Mouse (Mus musculus) retina, embryonic 14.5 days (tissue): Measurements from ENCODE around the gene Zfhx3.

Source experiments
- DNase-seq: peaks from one replicate; pipeline ENCODE4 v3.0.0-alpha.2; 2015; ENCODE audit warnings: low spot score

Gene Zfhx3

GRCm38 (mm10) chr8:108896468-108897346, 954.3 kb downstream of the Zfhx3 start:
- DNase-seq, result no peak

DNA sequence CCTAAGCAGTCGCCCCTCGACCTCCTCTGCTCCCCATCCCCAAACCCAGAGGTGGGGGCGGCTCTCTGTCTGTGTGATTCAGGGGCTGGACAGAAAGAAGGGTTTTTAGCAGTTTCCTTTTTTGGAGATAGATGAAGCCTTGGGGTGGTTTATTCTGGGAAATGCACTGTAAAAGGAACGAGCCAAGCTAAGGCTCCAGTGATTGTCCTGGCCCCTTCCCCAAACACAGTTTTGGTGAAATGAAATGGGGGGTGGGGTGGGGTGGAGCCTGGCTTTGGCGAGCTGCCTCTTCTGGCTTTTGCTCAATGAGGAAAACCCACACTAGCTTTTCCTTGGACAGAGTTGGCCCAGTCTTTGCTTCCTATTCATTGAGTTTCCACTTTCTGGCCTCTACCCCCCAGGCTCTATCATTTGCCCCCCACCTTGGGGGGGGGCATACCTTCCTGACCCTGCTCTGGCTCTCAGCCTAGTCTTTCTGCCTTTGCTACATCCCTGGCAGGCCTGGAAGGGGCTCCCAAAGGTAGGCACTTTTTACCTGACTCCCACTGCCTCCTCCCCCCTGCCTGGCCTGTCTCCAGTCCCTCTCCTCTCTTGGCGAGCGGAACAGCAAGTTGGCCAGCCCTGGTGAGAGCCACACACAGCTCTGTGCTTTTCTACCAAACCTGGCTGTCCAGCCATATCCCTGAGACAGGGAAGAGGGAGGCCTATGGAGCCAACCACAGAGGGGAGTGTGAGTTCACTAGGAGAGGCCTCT, 955.1 kb downstream of the Zfhx3 start:
- DNase-seq, result no peak

DNA sequence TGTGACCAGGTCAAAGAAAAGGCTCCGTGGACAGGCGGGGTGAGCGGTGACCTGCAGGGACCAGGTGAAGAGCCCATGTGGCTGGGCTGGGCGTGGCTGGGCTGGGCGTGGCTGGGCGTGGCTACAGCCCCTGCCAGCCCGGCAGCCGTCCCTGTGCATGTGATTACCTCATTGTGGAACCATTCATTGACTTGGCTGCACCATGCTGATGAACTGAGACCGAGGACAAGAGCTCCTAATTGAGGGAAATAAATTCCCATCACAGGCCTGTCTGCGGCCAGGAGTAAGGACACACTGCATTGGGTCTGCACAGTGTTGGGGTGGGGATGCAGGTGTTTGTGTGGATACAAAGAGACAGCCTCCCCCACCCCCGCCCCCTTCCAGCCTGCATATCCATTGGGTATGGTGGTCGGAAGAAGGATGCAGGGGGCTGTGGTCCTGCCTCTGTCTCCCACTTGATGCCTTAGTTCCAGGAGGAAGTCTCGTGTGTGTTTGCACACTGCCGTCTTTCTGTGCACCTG, 956.9 kb downstream of the Zfhx3 start:
- no peak for DNase-seq

DNA sequence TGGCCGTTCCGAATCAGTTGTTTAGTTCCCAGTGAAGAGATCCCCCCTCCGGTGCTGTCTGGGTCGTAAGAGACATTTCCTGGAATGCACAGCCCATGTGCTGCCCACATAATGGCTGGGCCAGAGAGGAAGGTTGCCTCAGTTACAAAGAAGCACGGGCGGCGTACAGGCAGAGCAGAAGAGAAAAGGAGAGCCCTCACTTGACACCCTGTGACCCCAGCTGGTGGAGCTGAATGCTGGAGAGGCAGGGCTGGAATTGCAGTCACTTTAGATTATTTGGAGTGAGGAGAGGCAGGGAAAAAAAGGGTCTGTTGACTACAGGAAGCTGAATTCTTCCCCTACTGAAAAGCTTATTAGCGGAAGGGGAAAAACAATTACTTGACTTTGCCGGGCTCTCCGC, 958.1 kb downstream of the Zfhx3 start:
- peak; percentile 68 for DNase-seq

DNA sequence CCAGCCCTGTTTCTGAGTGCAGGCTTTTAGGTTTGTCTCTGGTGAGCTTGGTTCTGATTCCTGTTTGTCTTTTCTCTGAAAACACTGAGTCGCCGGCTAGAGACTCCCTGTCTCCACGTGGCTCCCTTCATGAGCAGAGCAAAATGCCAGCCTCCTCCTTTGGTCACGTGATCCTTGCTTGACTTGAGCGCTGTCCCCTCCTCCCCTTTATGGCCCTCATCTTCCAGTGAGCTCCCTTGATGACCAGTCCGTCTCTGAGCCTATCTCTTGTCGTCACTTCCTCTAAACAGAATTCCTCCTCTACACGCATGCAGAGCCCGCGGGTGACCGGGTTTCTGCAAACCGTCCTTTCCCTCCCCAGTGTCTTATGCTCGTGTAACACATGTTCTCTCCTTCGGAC, 958.8 kb downstream of the Zfhx3 start:
- DNase-seq, result peak; percentile 59

- no peak for DNase-seq
Observed at GRCm38 (mm10) chr8:108903550-108903949, 961.1 kb downstream of the Zfhx3 start.

- no peak for DNase-seq
Observed at GRCm38 (mm10) chr8:108904288-108904971, 962.0 kb downstream of the Zfhx3 start.

DNA sequence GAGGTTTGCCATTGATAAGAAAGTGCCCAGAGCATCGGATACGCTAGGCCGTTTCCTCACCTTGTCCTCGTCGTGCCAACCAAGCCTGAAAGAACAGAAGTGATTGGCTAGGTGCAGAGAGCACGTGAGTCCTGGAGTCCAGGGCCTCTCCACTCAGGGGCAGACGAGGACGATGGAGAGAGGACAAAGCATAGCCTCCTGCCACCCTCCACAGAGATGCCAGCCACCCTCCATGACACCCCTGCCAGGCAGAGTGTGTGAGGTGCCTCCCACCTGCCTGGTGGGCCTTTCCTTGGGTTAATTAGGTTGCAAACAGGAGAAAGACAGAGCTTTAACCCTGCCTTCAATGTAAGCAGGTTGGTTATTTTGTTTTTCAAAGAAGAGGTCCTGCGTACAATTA, 965.6 kb downstream of the Zfhx3 start:
- no peak for DNase-seq

- DNase-seq, result no peak
Observed at GRCm38 (mm10) chr8:108908540-108908939, 966.1 kb downstream of the Zfhx3 start.

- DNase-seq, result no peak
Observed at GRCm38 (mm10) chr8:108909035-108909434, 966.6 kb downstream of the Zfhx3 start.

GRCm38 (mm10) chr8:108909455-108909854, 967.0 kb downstream of the Zfhx3 start:
- no peak for DNase-seq

DNA sequence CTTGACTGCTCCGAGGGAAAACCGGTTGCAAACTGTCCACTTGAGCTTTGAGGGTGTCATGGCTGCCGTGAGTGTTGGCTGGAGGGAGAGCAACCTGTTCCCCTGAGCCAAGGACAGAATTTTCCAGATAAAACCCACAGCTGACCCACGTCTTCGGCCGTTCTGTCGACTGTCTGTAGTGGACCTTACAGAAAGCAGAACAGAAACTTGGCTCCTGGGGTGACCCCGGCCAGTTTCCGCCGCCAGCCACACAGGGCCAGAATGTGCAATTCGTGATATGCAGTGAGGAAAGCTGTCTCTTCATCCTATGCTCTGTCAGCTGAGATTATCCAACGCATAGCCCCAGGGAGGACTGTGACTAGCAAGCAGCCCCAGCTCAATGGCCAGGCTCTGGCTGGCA, 968.4 kb downstream of the Zfhx3 start:
- no peak for DNase-seq

- peak; percentile 90 for DNase-seq
Observed at GRCm38 (mm10) chr8:108911511-108911910, 969.1 kb downstream of the Zfhx3 start.

DNA sequence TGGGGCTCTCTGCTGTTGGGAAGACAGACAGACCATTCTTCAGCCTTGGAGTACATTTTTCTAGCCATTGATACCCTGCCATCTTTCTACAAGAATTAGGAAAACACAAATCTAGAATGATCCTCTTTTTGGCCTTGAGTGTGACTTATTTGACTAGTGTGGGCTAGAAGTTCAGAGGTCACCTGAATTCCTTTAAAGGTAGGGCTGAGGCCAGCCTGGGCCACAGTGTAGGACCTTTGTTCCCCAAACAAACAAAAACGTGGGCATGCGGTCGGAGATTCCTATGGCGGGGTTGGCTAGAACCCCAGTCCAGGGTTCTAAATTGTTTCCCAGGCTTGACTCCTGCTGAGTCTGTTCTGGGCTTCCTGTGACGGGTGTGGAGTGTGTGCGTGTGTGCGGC, 970.6 kb downstream of the Zfhx3 start:
- no peak for DNase-seq

DNA sequence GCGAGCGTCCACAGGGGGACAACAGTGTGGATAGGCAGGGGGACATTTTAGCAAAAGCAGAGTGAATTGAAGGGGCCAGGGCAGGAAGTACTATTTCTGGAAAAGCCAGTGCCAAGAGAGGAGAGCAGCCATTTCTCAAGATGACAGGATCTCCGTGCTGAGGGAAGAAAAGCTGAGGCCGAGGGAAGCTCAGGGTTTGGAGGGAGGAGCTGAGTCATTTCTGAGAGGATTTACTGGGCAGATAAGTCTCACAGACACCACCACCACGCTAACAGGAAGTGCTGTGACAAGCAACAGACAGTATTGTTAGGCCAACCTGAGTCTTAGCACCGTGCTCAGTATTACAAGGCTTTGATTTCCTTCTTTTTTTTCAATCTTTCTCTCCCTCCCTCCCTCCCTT, 973.0 kb downstream of the Zfhx3 start:
- DNase-seq, result no peak

DNA sequence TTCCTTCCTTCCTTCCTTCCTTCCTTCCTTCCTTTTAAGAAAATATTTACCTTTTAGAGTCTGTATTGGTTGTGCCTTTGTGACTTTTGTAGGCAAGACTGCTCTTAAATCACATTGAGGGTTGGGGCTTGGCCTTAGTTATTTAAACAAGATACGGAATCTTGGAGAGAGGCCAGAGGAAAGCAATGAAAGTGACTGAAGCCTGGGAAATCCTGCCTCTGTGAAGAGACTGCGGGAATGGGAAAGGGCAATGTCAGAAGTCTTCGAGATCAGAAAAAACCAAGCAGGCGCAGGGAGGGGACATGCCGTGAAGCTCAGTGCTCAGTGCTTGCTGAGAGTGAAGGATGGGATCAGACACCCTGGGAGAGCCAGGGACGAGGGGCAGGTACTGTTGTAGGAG, 973.4 kb downstream of the Zfhx3 start:
- no peak for DNase-seq

GRCm38 (mm10) chr8:108920151-108920550, 977.7 kb downstream of the Zfhx3 start:
- DNase-seq, result no peak

- no peak for DNase-seq
Observed at GRCm38 (mm10) chr8:108923161-108923560, 980.7 kb downstream of the Zfhx3 start.

- no peak for DNase-seq
Observed at GRCm38 (mm10) chr8:108924526-108924925, 982.1 kb downstream of the Zfhx3 start.

DNA sequence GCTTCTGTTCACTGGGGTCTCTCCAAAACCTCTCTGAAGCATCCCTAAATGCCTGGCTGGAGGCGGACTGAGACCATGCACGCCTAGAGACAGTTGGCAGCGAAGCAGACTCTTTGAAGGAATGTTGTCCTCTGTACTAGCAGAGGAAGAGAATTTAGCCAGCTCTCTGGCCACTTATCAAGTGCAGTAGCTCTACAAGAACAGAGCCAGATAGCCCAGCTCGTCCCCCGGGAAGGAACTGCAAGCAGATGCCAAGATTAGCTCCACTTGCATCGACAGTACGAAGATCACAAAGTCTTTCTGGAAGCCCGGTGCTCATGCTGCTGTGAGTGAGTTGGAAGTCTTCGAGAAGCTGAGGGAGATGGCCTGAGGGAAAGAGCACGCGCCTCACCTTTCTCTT, 983.7 kb downstream of the Zfhx3 start:
- no peak for DNase-seq

- no peak for DNase-seq
Observed at GRCm38 (mm10) chr8:108930635-108931034, 988.2 kb downstream of the Zfhx3 start.

- DNase-seq, result no peak
Observed at GRCm38 (mm10) chr8:108931837-108932236, 989.4 kb downstream of the Zfhx3 start.
